Mouse (Mus musculus): ENCODE results near the gene Hic1. TPM values are rescaled to one million over a fixed set of nuclear protein-coding genes. Genes with fewer than 3 reads are reported as not detected.

The Hic1 gene
- polyA plus RNA-seq, 1 experiment from 2014 or later = 11.0 TPM

GRCm38 (mm10) chr11:75129481-75129880, 39.8 kb downstream of the Hic1 start:
- no peaks in the 10 kb centered on the region for H3K9me3 ChIP-seq (replicated peaks)
- no peaks in the 10 kb centered on the region for H3K36me3 ChIP-seq
- H3K4me1 ChIP-seq (replicated peaks) = peaks cover 17% of the 10 kb centered on the region
- no peak overlapping the region for H3K4me2 ChIP-seq
- no peak overlapping the region for H3K9ac ChIP-seq
- no peak for ATAC-seq (replicated peaks; ENCODE audit: insufficient number of reproducible peaks, insufficient read depth, low FRiP score, low read depth)
- H3K27ac ChIP-seq = no peak overlapping the region
- 95% methylated on average over 6 of the region's 6 CpGs for WGBS
- no peak overlapping the region for H3K4me3 ChIP-seq
- no peaks in the 10 kb centered on the region for H3K27me3 ChIP-seq

DNA sequence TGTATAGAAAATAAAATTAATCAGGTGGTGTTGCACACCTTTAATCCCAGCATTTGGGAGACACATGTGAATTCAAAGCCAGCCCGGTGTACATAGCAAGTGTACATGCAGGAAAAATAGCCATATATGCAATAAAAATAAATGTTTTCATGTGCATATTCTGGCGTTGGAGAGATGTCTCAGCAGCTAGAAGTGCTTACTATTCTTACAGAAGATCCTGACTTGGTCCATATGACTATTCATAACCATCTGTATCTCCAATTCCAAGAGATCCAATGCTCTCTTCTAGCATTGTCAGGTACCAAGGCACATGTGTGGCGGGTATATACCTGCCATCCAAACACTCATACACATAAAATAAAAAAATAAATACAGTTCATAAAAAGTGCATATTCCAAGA, 42.9 kb downstream of the Hic1 start:
- H3K27me3 ChIP-seq = no peaks in the 10 kb centered on the region
- no peaks in the 10 kb centered on the region for H3K36me3 ChIP-seq
- no peaks in the 10 kb centered on the region for H3K4me1 ChIP-seq (replicated peaks)
- 92% methylated on average over 3 of the region's 3 CpGs for WGBS
- H3K9ac ChIP-seq = no peak overlapping the region
- ATAC-seq (replicated peaks; ENCODE audit: insufficient number of reproducible peaks, insufficient read depth, low FRiP score, low read depth) = no peak
- H3K27ac ChIP-seq = no peak overlapping the region
- no peaks in the 10 kb centered on the region for H3K9me3 ChIP-seq (replicated peaks)
- H3K4me3 ChIP-seq = no peak overlapping the region
- no peak overlapping the region for H3K4me2 ChIP-seq

GRCm38 (mm10) chr11:75124406-75124805, 44.9 kb downstream of the Hic1 start:
- ATAC-seq (replicated peaks; ENCODE audit: insufficient number of reproducible peaks, insufficient read depth, low FRiP score, low read depth) = no peak
- H3K4me2 ChIP-seq = no peak overlapping the region
- H3K36me3 ChIP-seq = no peaks in the 10 kb centered on the region
- WGBS = 86% methylated on average over 2 of the region's 2 CpGs
- H3K4me3 ChIP-seq = no peak overlapping the region
- H3K27ac ChIP-seq = no peak overlapping the region
- peaks cover 14% of the 10 kb centered on the region for H3K4me1 ChIP-seq (replicated peaks)
- H3K9ac ChIP-seq = no peak overlapping the region
- no peaks in the 10 kb centered on the region for H3K9me3 ChIP-seq (replicated peaks)
- H3K27me3 ChIP-seq = no peaks in the 10 kb centered on the region

DNA sequence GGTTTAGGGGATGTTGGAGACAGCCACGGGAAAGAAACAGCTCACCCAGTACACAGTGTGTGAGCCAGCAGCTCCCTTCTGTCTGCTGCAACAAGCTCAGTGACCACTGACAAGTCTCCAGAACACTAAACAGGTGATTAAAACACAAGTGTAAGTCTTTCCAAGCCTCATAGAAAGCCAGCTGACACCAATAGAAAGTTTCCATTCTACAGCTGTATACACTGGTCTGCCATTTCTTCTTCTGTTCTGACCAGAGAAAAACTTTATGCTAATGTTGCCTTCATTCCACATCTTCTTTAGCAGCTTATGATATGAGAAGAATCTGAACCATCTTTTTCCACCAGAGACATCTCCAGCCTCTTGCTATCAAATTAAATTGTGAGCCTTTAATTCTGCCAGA, 48.0 kb downstream of the Hic1 start:
- ATAC-seq (replicated peaks; ENCODE audit: insufficient number of reproducible peaks, insufficient read depth, low FRiP score, low read depth) = no peak
- no peak overlapping the region for H3K27ac ChIP-seq

DNA sequence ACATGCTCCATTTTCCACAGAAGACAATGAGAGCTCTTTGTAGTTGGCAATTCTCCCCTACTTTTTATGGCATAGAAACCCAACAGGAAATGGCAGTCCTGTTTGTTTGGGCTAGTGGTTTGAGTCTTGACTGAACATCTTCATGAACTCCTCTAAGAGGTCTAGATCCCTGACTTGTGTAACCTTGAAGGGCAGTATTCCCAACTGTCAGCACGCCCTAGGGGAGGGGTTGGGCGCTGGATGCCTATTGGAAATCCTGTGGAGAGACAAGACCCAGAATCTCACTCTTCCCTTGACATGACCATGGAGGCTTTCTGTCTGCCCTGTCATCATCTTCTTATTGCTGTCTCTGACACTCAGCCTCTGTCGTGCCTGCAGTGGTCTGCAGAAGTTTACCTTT, 49.5 kb downstream of the Hic1 start:
- Histone ChIP-seq H3K4me3 (no peak overlapping the region), H3K4me1 (replicated peaks) (peaks cover 22% of the 10 kb centered on the region), H3K9me3 (replicated peaks) (no peaks in the 10 kb centered on the region), H3K27ac (0 out of 2 replicates have a peak overlapping the region, but pooled peaks have one; percentile 8), H3K9ac (no peak overlapping the region), H3K27me3 (no peaks in the 10 kb centered on the region), H3K4me2 (no peak overlapping the region), H3K36me3 (no peaks in the 10 kb centered on the region)
- ATAC-seq (replicated peaks; ENCODE audit: insufficient number of reproducible peaks, insufficient read depth, low FRiP score, low read depth) = no peak
- WGBS = 50% methylated on average over 3 of the region's 3 CpGs

More for the DNA sequence above, 48.0 kb downstream of the Hic1 start:
- Histone ChIP-seq H3K4me1 (replicated peaks) (peaks cover 22% of the 10 kb centered on the region), H3K4me3 (no peak overlapping the region), H3K4me2 (no peak overlapping the region), H3K9me3 (replicated peaks) (no peaks in the 10 kb centered on the region), H3K9ac (no peak overlapping the region), H3K27me3 (no peaks in the 10 kb centered on the region), H3K36me3 (no peaks in the 10 kb centered on the region)
- 38% methylated on average over 1 of the region's 1 CpGs for WGBS

DNA sequence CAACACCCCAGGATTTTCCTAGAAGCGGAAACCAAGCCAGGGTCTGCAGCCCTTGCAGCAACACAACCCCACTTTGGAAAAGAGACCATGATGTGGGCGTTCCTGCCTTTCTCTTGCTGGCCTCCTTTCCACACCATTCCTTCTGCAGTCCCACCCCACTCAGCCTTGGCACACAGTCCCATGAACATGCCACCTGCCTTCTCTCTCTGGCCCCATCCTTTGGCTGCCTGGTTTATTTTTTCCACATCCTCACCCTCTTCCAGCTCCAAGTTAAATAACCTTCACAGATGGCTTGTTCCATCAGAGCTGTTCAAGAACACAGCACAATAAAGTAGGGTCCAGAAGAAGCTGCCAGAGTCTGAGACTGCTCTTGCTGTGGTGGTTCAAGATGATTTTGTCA, 50.0 kb downstream of the Hic1 start:
- Histone ChIP-seq H3K36me3 (no peaks in the 10 kb centered on the region), H3K9ac (no peak overlapping the region), H3K4me2 (no peak overlapping the region), H3K27ac (peak overlapping the region; percentile 1; the same call in 1 of the 2 replicates), H3K4me3 (no peak overlapping the region), H3K9me3 (replicated peaks) (no peaks in the 10 kb centered on the region), H3K27me3 (no peaks in the 10 kb centered on the region), H3K4me1 (replicated peaks) (peaks cover 22% of the 10 kb centered on the region)
- WGBS = 80% methylated on average over 2 of the region's 2 CpGs
- no peak for ATAC-seq (replicated peaks; ENCODE audit: insufficient number of reproducible peaks, insufficient read depth, low FRiP score, low read depth)

- no peaks in the 10 kb centered on the region for H3K36me3 ChIP-seq
- WGBS = 82% methylated on average over 2 of the region's 2 CpGs
- H3K27me3 ChIP-seq = no peaks in the 10 kb centered on the region
- no peak overlapping the region for H3K4me3 ChIP-seq
- H3K9ac ChIP-seq = no peak overlapping the region
- H3K9me3 ChIP-seq (replicated peaks) = no peaks in the 10 kb centered on the region
- no peak for ATAC-seq (replicated peaks; ENCODE audit: insufficient number of reproducible peaks, insufficient read depth, low FRiP score, low read depth)
- no peak overlapping the region for H3K4me2 ChIP-seq
- H3K4me1 ChIP-seq (replicated peaks) = peaks cover 22% of the 10 kb centered on the region
- no peak overlapping the region for H3K27ac ChIP-seq
Measured at GRCm38 (mm10) chr11:75118141-75118540, 51.2 kb downstream of the Hic1 start.

- H3K9me3 ChIP-seq (replicated peaks) = no peaks in the 10 kb centered on the region
- no peak overlapping the region for H3K27ac ChIP-seq
- no peak overlapping the region for H3K4me3 ChIP-seq
- no peak overlapping the region for H3K9ac ChIP-seq
- WGBS = 67% methylated on average over 6 of the region's 6 CpGs
- ATAC-seq (replicated peaks; ENCODE audit: insufficient number of reproducible peaks, insufficient read depth, low FRiP score, low read depth) = no peak
- no peaks in the 10 kb centered on the region for H3K27me3 ChIP-seq
- no peaks in the 10 kb centered on the region for H3K36me3 ChIP-seq
- H3K4me2 ChIP-seq = no peak overlapping the region
- H3K4me1 ChIP-seq (replicated peaks) = peaks cover 22% of the 10 kb centered on the region
Measured at GRCm38 (mm10) chr11:75116379-75116778, 52.9 kb downstream of the Hic1 start.

MicroRNAs encoded within 50 kb of the gene (microRNA counts, 519-probe panel; counts per million panel counts)
- microRNA mmu-miR-132 (2,679 counts per million, percentile 62 among the panel's probes with 10 or more counts), microRNA mmu-miR-212 (not detected)

Small RNA genes lying within 50 kb of the gene (microRNA-seq; reads per million reads assigned to microRNA genes)
- gene Mir132 = 228 reads per million, percentile 61 among the genes with 10 or more reads in this experiment
- gene Mir212 = 22.3 reads per million, percentile 34 among the genes with 10 or more reads in this experiment

Other genes starting within 250 kb of the Hic1 start
- 10.0 and 11.4 TPM in 2 replicates for gene Smg6, start 243.7 kb downstream of the Hic1 start, polyA plus RNA-seq (2015; fragmentation: Nextera tagmentation; extraction: Ambion mirVana)
- 18.7 and 22.6 TPM in 2 replicates for gene Srr, start 243.6 kb downstream of the Hic1 start, polyA plus RNA-seq (2015; fragmentation: Nextera tagmentation; extraction: Ambion mirVana)
- gene Ovca2, start 9.3 kb upstream of the Hic1 start, polyA plus RNA-seq (2015; fragmentation: Nextera tagmentation; extraction: Ambion mirVana) = 14.4 and 17.5 TPM in 2 replicates
- gene Dph1, start 21.7 kb upstream of the Hic1 start, polyA plus RNA-seq (2015; fragmentation: Nextera tagmentation; extraction: Ambion mirVana) = 17.2 and 20.5 TPM in 2 replicates
- gene Rtn4rl1, start 24.3 kb upstream of the Hic1 start, polyA plus RNA-seq (2015; fragmentation: Nextera tagmentation; extraction: Ambion mirVana) = 12.4 and 13.1 TPM in 2 replicates
- gene Rpa1, start 178.8 kb upstream of the Hic1 start, polyA plus RNA-seq (2015; fragmentation: Nextera tagmentation; extraction: Ambion mirVana) = 83.6 and 86.2 TPM in 2 replicates
- gene Smyd4, start 178.9 kb upstream of the Hic1 start, polyA plus RNA-seq (2015; fragmentation: Nextera tagmentation; extraction: Ambion mirVana) = 12.3 and 13.4 TPM in 2 replicates

Data from heart, embryonic 15.5 days (tissue).